Mouse (Mus musculus) CH12.LX (cell line): Measurements from ENCODE around the gene Wnt2. TPM values are rescaled to one million over a fixed set of nuclear protein-coding genes. Genes with fewer than 3 reads are reported as not detected.

Source experiments
- DNase-seq: peaks from one replicate; pipeline ENCODE4 v3.0.0-alpha.2; 2013; ENCODE audit errors: extremely low read depth
- H3K27ac ChIP-seq: 2 replicates; pipeline ENCODE4 v1.5.1; 2012; ENCODE audit warnings: low read depth, mild to moderate bottlenecking, control low read depth, moderate library complexity; ENCODE audit not compliant: insufficient read depth
- H3K27me3 ChIP-seq: replicated peaks from 2 replicates; pipeline ENCODE3; 2012; ENCODE audit warnings: inconsistent platforms
- H3K36me3 ChIP-seq, 2 experiments: replicated peaks in 1 of 2; 2 replicates each; pipeline versions ENCODE3 to v1.6.1; 2012; ENCODE audit warnings: inconsistent platforms in 1 of 2, low read length in 1 of 2, mild to moderate bottlenecking in 1 of 2, mixed read lengths in 1 of 2, moderate library complexity in 1 of 2; ENCODE audit not compliant: control insufficient read depth in 1 of 2, insufficient read depth in 1 of 2
- H3K4me1 ChIP-seq, 2 experiments: 2 replicates each; pipeline ENCODE4 v1.6.1; 2012; ENCODE audit warnings: inconsistent platforms in 1 of 2, moderate library complexity in 1 of 2; ENCODE audit not compliant: insufficient read depth in 2 of 2, control insufficient read depth in 1 of 2
- H3K4me2 ChIP-seq: 2 replicates; pipeline ENCODE4 v1.6.1; 2012; ENCODE audit warnings: low read depth, mild to moderate bottlenecking, control low read depth; ENCODE audit not compliant: poor library complexity, insufficient read depth, severe bottlenecking
- H3K4me3 ChIP-seq, 3 experiments: fragments of 150-350 bp in 1 of 3; sonication (generic) in 1 of 3; replicated peaks in 1 of 3; 2 replicates each; pipeline versions ENCODE3 to v1.5.1; 2011 to 2012; ENCODE audit warnings: low read depth in 2 of 3, low read length in 2 of 3, mild to moderate bottlenecking in 2 of 3, moderate library complexity in 2 of 3, control low read depth in 1 of 3, improper control_type of control experiment in 1 of 3, inconsistent platforms in 1 of 3, mixed read lengths in 1 of 3; ENCODE audit not compliant: poor library complexity in 1 of 3
- H3K79me2 ChIP-seq: replicated peaks from 2 replicates; pipeline ENCODE4 v1.6.1; 2012; ENCODE audit warnings: mild to moderate bottlenecking, moderate library complexity; ENCODE audit not compliant: control insufficient read depth, poor library complexity, insufficient read depth, severe bottlenecking; ENCODE audit errors: extremely low read depth
- H3K9ac ChIP-seq: 2 replicates; pipeline ENCODE4 v1.6.1; 2012; ENCODE audit warnings: low read depth, mild to moderate bottlenecking, control low read depth, moderate library complexity; ENCODE audit not compliant: insufficient read depth
- H3K9me3 ChIP-seq: replicated peaks from 2 replicates; pipeline ENCODE3; 2012; ENCODE audit warnings: low read length, inconsistent platforms, mixed read lengths
- BHLHE40 ChIP-seq: IDR thresholded peaks from 2 replicates; pipeline ENCODE4 v1.6.1; 2011; ENCODE audit warnings: mild to moderate bottlenecking, low read depth, low read length, improper control_type of control experiment
- CHD1 ChIP-seq: IDR thresholded peaks from 2 replicates; pipeline ENCODE4 v1.6.1; 2012; ENCODE audit warnings: low read depth, low read length, improper control_type of control experiment, inconsistent platforms
- JUND ChIP-seq: conservative IDR thresholded peaks from 2 replicates; pipeline ENCODE4 v1.6.1; 2011; ENCODE audit warnings: low read depth, low read length, improper control_type of control experiment
- KAT2A ChIP-seq: IDR thresholded peaks from 2 replicates; pipeline ENCODE4 v1.6.1; 2012; ENCODE audit warnings: low read length, improper control_type of control experiment, inconsistent platforms; ENCODE audit not compliant: insufficient replicate concordance
- MAZ ChIP-seq: IDR thresholded peaks from 2 replicates; pipeline ENCODE4 v1.6.1; 2012; ENCODE audit warnings: low read depth, mild to moderate bottlenecking, inconsistent platforms, low read length, improper control_type of control experiment, moderate library complexity
- MEF2A ChIP-seq: IDR thresholded peaks from 2 replicates; pipeline ENCODE4 v1.6.1; 2014; ENCODE audit warnings: low read depth, mild to moderate bottlenecking, inconsistent platforms, low read length, improper control_type of control experiment, borderline replicate concordance
- PAX5 ChIP-seq: IDR thresholded peaks from 2 replicates; pipeline ENCODE4 v1.6.1; 2012; ENCODE audit warnings: low read length, inconsistent platforms, mixed read lengths
- POLR2AphosphoS2 ChIP-seq: IDR thresholded peaks from 2 replicates; pipeline ENCODE4 v1.6.1; 2011; ENCODE audit warnings: low read depth, low read length, improper control_type of control experiment
- RAD21 ChIP-seq: IDR thresholded peaks from 2 replicates; pipeline ENCODE4 v1.6.1; 2011; ENCODE audit warnings: low read depth, mild to moderate bottlenecking, low read length, improper control_type of control experiment, moderate library complexity
- SMC3 ChIP-seq: IDR thresholded peaks from 2 replicates; pipeline ENCODE4 v1.6.1; 2011; ENCODE audit warnings: low read depth, low read length, improper control_type of control experiment
- TCF12 ChIP-seq: IDR thresholded peaks from 2 replicates; pipeline ENCODE4 v1.6.1; 2014; ENCODE audit warnings: low read depth, mild to moderate bottlenecking, inconsistent platforms, low read length, improper control_type of control experiment
- USF1 ChIP-seq: IDR thresholded peaks from 2 replicates; pipeline ENCODE4 v1.6.1; 2014; ENCODE audit warnings: low read depth, mild to moderate bottlenecking, inconsistent platforms, low read length, improper control_type of control experiment
- USF2 ChIP-seq: conservative IDR thresholded peaks from 2 replicates; pipeline ENCODE4 v1.6.1; 2011; ENCODE audit warnings: low read depth, low read length, improper control_type of control experiment
- dilution Hi-C: fragments of 300-500 bp; cut with MboI; formaldehyde crosslinking; loops from 2 replicates; pipeline ENCODE4 v1.14.3; 2020; ENCODE audit warnings: low sequenced_read_pairs; ENCODE audit not compliant: extremely low pct_unique_long_range_greater_than_20kb, extremely low pct_ligation_motif_present
- in situ Hi-C: fragments of 300-500 bp; cut with MboI; formaldehyde crosslinking; loops from 3 replicates; pipeline ENCODE4 v1.14.3; 2019; ENCODE audit warnings: low sequenced_read_pairs, low pct_ligation_motif_present, low pct_unique_long_range_greater_than_20kb, mixed read lengths
- polyA plus RNA-seq: library from polyadenylated mRNA; unstranded; fragments of >175 nt; gene quantifications from 2 replicates; pipeline ENCODE4 v1.2.1, GENCODE M21; 2012; ENCODE audit warnings: low read depth; ENCODE audit not compliant: insufficient read length
- total RNA-seq, 2 experiments: library from RNA; depleted of rRNA; stranded (reverse); fragments of 300-350 nt in 1 of 2; fragments of >200 nt in 1 of 2; gene quantifications; 2 replicates each; pipeline ENCODE4 v1.2.3; 2012 to 2014

Gene Wnt2
- total and polyA plus RNA-seq, 3 experiments = not detected

- no peak for DNase-seq
- TF ChIP-seq MAZ (no peak), USF1 (no peak), PAX5 (no peak), MEF2A (no peak), POLR2AphosphoS2 (no peak), JUND (no peak), CHD1 (no peak), BHLHE40 (no peak), RAD21 (no peak)
- TF ChIP-seq, all 38 proteins: peak for 0
- in situ Hi-C loops = no loop called here
- no peaks in the 10 kb centered on the region for H3K79me2 ChIP-seq
- peaks cover 0 to 8% of the 10 kb centered on the region in 2 experiments; a peak in 2 of 4 replicates for H3K4me1 ChIP-seq
- no peak overlapping the region for H3K4me3 ChIP-seq
- no peaks in the 10 kb centered on the region for H3K9me3 ChIP-seq
- H3K9ac ChIP-seq = no peak overlapping the region
- dilution Hi-C loops = no loop called here
- no peaks in the 10 kb centered on the region for H3K27me3 ChIP-seq
- H3K4me2 ChIP-seq = no peak overlapping the region
- H3K36me3 ChIP-seq = no peaks in the 10 kb centered on the region
- H3K27ac ChIP-seq = no peak overlapping the region
These were observed 59.0 kb downstream of the Wnt2 start for GRCm38 (mm10) chr6:17971393-17971792.

GRCm38 (mm10) chr6:17969815-17970214 is 60.6 kb downstream of the Wnt2 start:
- dilution Hi-C loops = no loop called here
- TF ChIP-seq MEF2A = no peak
- TF ChIP-seq USF2 = no peak
- TF ChIP-seq KAT2A = no peak
- no peak for TF ChIP-seq PAX5
- no peak for TF ChIP-seq TCF12
- TF ChIP-seq SMC3 = no peak
- H3K27ac ChIP-seq = no peak overlapping the region
- H3K36me3 ChIP-seq = no peaks in the 10 kb centered on the region
- no peak overlapping the region for H3K9ac ChIP-seq
- no peak for DNase-seq
- no peaks in the 10 kb centered on the region for H3K9me3 ChIP-seq
- no peak overlapping the region for H3K4me3 ChIP-seq
- no peaks in the 10 kb centered on the region for H3K27me3 ChIP-seq
- H3K4me1 ChIP-seq = peaks cover 0 to 8% of the 10 kb centered on the region in 2 experiments; a peak in 2 of 4 replicates
- no peak overlapping the region for H3K4me2 ChIP-seq
- no peaks in the 10 kb centered on the region for H3K79me2 ChIP-seq
- in situ Hi-C loops = no loop called here
